Mouse (Mus musculus): ENCODE measurements around the gene Krtap14. TPM values are rescaled to one million over a fixed set of nuclear protein-coding genes. Genes with fewer than 3 reads are reported as not detected.

Gene Krtap14
- not detected in 2 replicates for polyA plus RNA-seq (2012; rRNA removed)

GRCm38 (mm10) chr16:88826095-88826652 is at the start of gene Krtap14:
Gene Krtap14, minus strand, starts transcription at chr16:88826145.
- no peak within 1 kb of the TSS for H3K4me3 ChIP-seq (ENCODE audit: control insufficient read depth, low read depth, low read length)
- no peaks in the 10 kb centered on the region for H3K27me3 ChIP-seq (ENCODE audit: control insufficient read depth, insufficient read depth, low read length)
- TF ChIP-seq CTCF (IDR thresholded peaks at IDR 0.05; ENCODE audit: control insufficient read depth, insufficient read depth, insufficient replicate concordance, low read depth, low read length) (no peak), POLR2A (IDR thresholded peaks at IDR 0.05; ENCODE audit: control insufficient read depth, low read depth, low read length) (no peak)
- no peaks in the 10 kb centered on the region for H3K36me3 ChIP-seq (ENCODE audit: control insufficient read depth, insufficient read depth, low read length)
- no peaks in the 10 kb centered on the region for H3K4me1 ChIP-seq (ENCODE audit: control insufficient read depth, insufficient read depth, low read length)
- H3K27ac ChIP-seq (ENCODE audit: control insufficient read depth, insufficient read depth, low read depth, low read length): no peak within 1 kb of the TSS

- Histone ChIP-seq H3K36me3 (ENCODE audit: control insufficient read depth, insufficient read depth, low read length) (no peaks in the 10 kb centered on the region), H3K27ac (ENCODE audit: control insufficient read depth, insufficient read depth, low read depth, low read length) (no peak within 1 kb of the TSS), H3K4me1 (ENCODE audit: control insufficient read depth, insufficient read depth, low read length) (no peaks in the 10 kb centered on the region), H3K27me3 (ENCODE audit: control insufficient read depth, insufficient read depth, low read length) (no peaks in the 10 kb centered on the region), H3K4me3 (ENCODE audit: control insufficient read depth, low read depth, low read length) (no peak within 1 kb of the TSS)
- TF ChIP-seq CTCF (IDR thresholded peaks at IDR 0.05; ENCODE audit: control insufficient read depth, insufficient read depth, insufficient replicate concordance, low read depth, low read length): no peak
These were observed 48.2 kb upstream of the Krtap14 start, which contains the start of gene Krtap19-2 for GRCm38 (mm10) chr16:88874169-88874568. Gene Krtap19-2, minus strand, starts transcription at chr16:88874269.

- Histone ChIP-seq H3K4me3 (ENCODE audit: control insufficient read depth, low read depth, low read length) (no peak within 1 kb of the TSS), H3K36me3 (ENCODE audit: control insufficient read depth, insufficient read depth, low read length) (no peaks in the 10 kb centered on the region), H3K4me1 (ENCODE audit: control insufficient read depth, insufficient read depth, low read length) (no peaks in the 10 kb centered on the region), H3K27ac (ENCODE audit: control insufficient read depth, insufficient read depth, low read depth, low read length) (no peak within 1 kb of the TSS), H3K27me3 (ENCODE audit: control insufficient read depth, insufficient read depth, low read length) (no peaks in the 10 kb centered on the region)
- no peak for TF ChIP-seq POLR2A (IDR thresholded peaks at IDR 0.05; ENCODE audit: control insufficient read depth, low read depth, low read length)
- TF ChIP-seq CTCF (IDR thresholded peaks at IDR 0.05; ENCODE audit: control insufficient read depth, insufficient read depth, insufficient replicate concordance, low read depth, low read length): no peak
These were observed 43.4 kb upstream of the Krtap14 start, which contains the start of gene Krtap19-1 for GRCm38 (mm10) chr16:88869311-88869710. Gene Krtap19-1, minus strand, starts transcription at chr16:88869411.

GRCm38 (mm10) chr16:88864887-88865407 is 39.0 kb upstream of the Krtap14 start:
- Histone ChIP-seq H3K36me3 (ENCODE audit: control insufficient read depth, insufficient read depth, low read length) (no peaks in the 10 kb centered on the region), H3K27ac (ENCODE audit: control insufficient read depth, insufficient read depth, low read depth, low read length) (no peak overlapping the region), H3K4me3 (ENCODE audit: control insufficient read depth, low read depth, low read length) (no peak overlapping the region), H3K27me3 (ENCODE audit: control insufficient read depth, insufficient read depth, low read length) (no peaks in the 10 kb centered on the region), H3K4me1 (ENCODE audit: control insufficient read depth, insufficient read depth, low read length) (no peaks in the 10 kb centered on the region)
- no peak for TF ChIP-seq CTCF (IDR thresholded peaks at IDR 0.05; ENCODE audit: control insufficient read depth, insufficient read depth, insufficient replicate concordance, low read depth, low read length)
- TF ChIP-seq POLR2A (IDR thresholded peaks at IDR 0.05; ENCODE audit: control insufficient read depth, low read depth, low read length): no peak

GRCm38 (mm10) chr16:88851450-88851849 is 25.5 kb upstream of the Krtap14 start:
- no peaks in the 10 kb centered on the region for H3K27me3 ChIP-seq (ENCODE audit: control insufficient read depth, insufficient read depth, low read length)
- no peaks in the 10 kb centered on the region for H3K36me3 ChIP-seq (ENCODE audit: control insufficient read depth, insufficient read depth, low read length)
- H3K4me3 ChIP-seq (ENCODE audit: control insufficient read depth, low read depth, low read length): no peak overlapping the region
- H3K27ac ChIP-seq (ENCODE audit: control insufficient read depth, insufficient read depth, low read depth, low read length): no peak overlapping the region
- no peaks in the 10 kb centered on the region for H3K4me1 ChIP-seq (ENCODE audit: control insufficient read depth, insufficient read depth, low read length)
- peak; percentile 25; the same call in 1 of the 2 replicates for TF ChIP-seq CTCF (IDR thresholded peaks at IDR 0.05; ENCODE audit: control insufficient read depth, insufficient read depth, insufficient replicate concordance, low read depth, low read length)
- TF ChIP-seq POLR2A (IDR thresholded peaks at IDR 0.05; ENCODE audit: control insufficient read depth, low read depth, low read length): no peak

- Histone ChIP-seq H3K27ac (ENCODE audit: control insufficient read depth, insufficient read depth, low read depth, low read length) (no peak overlapping the region), H3K27me3 (ENCODE audit: control insufficient read depth, insufficient read depth, low read length) (no peaks in the 10 kb centered on the region), H3K36me3 (ENCODE audit: control insufficient read depth, insufficient read depth, low read length) (no peaks in the 10 kb centered on the region), H3K4me3 (ENCODE audit: control insufficient read depth, low read depth, low read length) (no peak overlapping the region), H3K4me1 (ENCODE audit: control insufficient read depth, insufficient read depth, low read length) (no peaks in the 10 kb centered on the region)
- no peak for TF ChIP-seq CTCF (IDR thresholded peaks at IDR 0.05; ENCODE audit: control insufficient read depth, insufficient read depth, insufficient replicate concordance, low read depth, low read length)
- no peak for TF ChIP-seq POLR2A (IDR thresholded peaks at IDR 0.05; ENCODE audit: control insufficient read depth, low read depth, low read length)
These were observed 22.6 kb upstream of the Krtap14 start for GRCm38 (mm10) chr16:88848558-88848957.

GRCm38 (mm10) chr16:88847363-88847762 is 21.4 kb upstream of the Krtap14 start:
- TF ChIP-seq POLR2A (IDR thresholded peaks at IDR 0.05; ENCODE audit: control insufficient read depth, low read depth, low read length) (no peak), CTCF (IDR thresholded peaks at IDR 0.05; ENCODE audit: control insufficient read depth, insufficient read depth, insufficient replicate concordance, low read depth, low read length) (no peak)
- Histone ChIP-seq H3K27me3 (ENCODE audit: control insufficient read depth, insufficient read depth, low read length) (no peaks in the 10 kb centered on the region), H3K4me3 (ENCODE audit: control insufficient read depth, low read depth, low read length) (no peak overlapping the region), H3K27ac (ENCODE audit: control insufficient read depth, insufficient read depth, low read depth, low read length) (no peak overlapping the region), H3K4me1 (ENCODE audit: control insufficient read depth, insufficient read depth, low read length) (no peaks in the 10 kb centered on the region), H3K36me3 (ENCODE audit: control insufficient read depth, insufficient read depth, low read length) (no peaks in the 10 kb centered on the region)
